Mouse (Mus musculus): ENCODE results near the gene B4galnt4. TPM values are rescaled to one million over a fixed set of nuclear protein-coding genes. Genes with fewer than 3 reads are reported as not detected.
"Not testable (repeated sequence)": the region's sequence is repeated elsewhere in the genome, so short reads cannot be mapped to it uniquely, and the experiment has no call there.

B4galnt4 gene
- 4.1 and 6.6 TPM in 2 replicates for total RNA-seq (2017)

DNA sequence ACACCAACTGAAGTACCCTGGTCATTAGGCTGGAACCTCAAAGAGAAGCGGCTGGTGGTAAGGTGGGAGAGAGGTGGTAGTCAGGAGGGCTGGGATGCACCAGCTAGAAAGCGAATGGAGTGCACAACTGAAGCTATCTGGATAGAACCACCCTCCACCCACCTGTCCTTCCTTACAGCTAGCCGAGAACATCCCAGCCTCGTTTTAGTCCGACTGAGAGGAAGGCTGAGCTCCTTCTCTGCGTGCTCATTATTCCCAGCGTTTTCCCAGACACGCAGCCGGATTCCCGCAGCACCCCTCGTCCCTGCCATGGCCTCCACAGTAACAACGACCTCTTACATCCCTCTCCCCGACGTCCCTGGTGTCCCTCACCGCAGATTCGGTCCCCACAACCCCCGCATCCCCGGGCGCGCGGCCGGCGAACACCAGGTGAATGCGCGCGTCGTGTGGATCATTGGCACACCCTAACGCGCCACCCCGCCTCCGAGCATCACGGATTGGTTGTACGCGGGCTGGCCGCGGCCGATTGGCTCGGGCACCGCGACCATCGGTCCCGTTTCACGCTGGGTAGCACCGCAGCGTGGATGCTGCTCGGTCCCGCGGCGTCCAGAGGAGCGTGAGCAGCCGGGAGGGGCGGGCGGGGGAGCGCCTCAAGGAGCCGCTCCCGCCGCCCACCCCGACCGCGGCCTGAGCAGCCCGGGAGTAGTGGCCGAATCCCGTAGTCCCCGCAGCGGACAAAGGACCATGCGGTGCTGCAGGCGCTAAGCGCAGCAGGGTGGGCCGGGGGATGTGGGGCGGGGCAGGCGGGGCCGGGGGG is at the start of gene B4galnt4:
TSS of gene B4galnt4 (plus strand) at position 679 of the 817 bp plus-strand sequence.
- peak; percentile 42 to 57; a peak in 3 of 4 replicates for ATAC-seq (replicated peaks in 1 of 2; ENCODE audit: insufficient read depth in 1 of 2, low FRiP score in 2 of 2, low TSS enrichment in 1 of 2, low read depth in 1 of 2, poor library complexity in 2 of 2, severe bottlenecking in 2 of 2)

DNA sequence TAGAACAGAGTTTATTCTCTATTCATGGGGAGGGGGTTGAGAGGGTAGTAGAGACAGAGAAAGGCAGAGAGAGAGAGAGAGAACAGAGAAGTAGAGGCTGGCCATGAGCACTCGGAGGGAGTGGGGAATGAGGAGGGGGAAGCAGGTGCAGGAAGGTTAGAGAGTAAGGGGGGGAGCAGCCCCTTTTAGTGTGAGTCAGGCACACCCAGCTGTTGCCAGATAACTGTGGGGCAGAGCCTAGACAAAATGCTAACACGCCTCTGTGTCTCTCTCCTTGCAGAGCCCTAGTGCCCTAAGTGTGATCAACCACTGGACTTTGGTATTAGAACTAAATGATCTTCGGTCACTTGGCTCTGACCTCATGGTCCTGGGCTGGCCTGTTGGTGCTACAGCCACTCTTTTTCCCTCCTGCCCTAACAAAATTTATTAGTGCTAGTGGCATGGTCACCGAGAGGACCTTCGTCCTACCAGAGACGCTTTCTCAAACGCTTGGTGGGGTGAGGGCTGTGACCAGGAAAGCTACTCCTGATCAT is 49.6 kb upstream of the B4galnt4 start:
- no peak for ATAC-seq (replicated peaks in 1 of 2; ENCODE audit: insufficient read depth in 1 of 2, low FRiP score in 2 of 2, low TSS enrichment in 1 of 2, low read depth in 1 of 2, poor library complexity in 2 of 2, severe bottlenecking in 2 of 2)

DNA sequence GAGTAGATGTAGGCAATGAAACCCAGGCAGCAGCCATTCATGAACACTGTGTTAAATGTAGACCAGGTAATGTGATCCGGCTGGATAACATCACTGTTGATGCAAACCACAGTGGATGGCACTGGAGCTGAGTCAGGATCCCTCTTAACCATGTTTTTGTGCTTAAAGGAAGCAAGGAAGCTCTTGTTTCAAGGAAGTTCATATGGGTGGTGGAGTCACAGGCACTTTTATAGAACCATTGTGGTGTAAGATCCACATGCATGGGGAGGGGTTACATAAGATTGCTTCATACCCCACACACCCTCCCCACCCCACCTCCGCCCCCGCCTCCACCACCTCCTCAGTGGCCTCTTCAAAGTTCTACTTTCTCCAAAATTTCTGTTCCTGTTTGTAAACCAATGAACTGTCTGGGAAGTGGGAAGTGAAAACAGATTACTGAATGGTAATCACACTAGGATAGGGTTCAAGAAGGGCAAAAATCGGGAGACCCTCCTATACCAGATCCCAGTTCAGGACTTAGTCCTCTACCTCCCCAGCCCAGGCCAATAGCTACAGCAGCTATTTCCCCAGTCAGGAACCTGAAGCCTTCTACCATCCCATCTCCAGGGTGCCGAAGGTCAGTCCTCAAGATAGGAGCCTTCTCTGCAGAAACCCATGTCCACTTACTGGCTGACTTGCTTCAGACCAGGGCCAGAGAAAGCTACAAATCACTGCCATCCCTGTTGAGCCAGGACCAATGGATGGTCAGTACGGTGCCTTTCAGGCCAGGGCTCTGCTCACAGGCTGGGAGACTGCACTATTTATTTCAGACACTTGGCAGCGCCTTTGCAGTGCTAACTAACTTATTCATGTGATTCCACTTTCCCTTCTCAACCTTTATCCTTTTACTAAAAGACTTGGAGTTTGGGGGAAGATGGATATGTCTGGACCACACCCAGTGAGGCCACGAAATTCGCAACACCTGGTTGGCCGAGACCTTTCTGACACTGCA is 43.9 kb upstream of the B4galnt4 start:
- peak; percentile 19 to 60; a peak in 3 of 4 replicates for ATAC-seq (replicated peaks in 1 of 2; ENCODE audit: insufficient read depth in 1 of 2, low FRiP score in 2 of 2, low TSS enrichment in 1 of 2, low read depth in 1 of 2, poor library complexity in 2 of 2, severe bottlenecking in 2 of 2)

DNA sequence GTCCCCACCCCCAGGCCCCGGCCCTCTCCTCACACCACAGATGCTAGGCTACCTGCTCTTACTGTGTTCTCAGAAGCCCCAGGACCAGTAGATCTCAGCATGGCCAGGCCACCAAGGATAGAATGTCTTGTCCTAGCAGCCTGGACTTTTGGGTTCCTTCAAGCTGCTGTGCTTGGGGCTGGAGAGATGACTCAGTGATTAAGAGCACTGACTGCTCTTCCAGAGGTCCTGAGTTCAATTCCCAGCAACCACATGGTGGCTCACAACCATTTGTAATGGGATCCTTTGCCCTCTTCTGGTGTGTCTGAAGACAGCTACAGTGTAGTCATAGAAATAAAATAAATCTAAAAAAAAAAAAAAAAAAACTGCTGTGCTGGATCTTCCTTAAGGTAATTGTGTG is 43.1 kb upstream of the B4galnt4 start, which contains the start of gene Ifitm6:
TSS of gene Ifitm6 (minus strand) at position 101 of the 400 bp plus-strand sequence.
- not testable (repeated sequence) for ATAC-seq (replicated peaks in 1 of 2; ENCODE audit: insufficient read depth in 1 of 2, low FRiP score in 2 of 2, low TSS enrichment in 1 of 2, low read depth in 1 of 2, poor library complexity in 2 of 2, severe bottlenecking in 2 of 2)

DNA sequence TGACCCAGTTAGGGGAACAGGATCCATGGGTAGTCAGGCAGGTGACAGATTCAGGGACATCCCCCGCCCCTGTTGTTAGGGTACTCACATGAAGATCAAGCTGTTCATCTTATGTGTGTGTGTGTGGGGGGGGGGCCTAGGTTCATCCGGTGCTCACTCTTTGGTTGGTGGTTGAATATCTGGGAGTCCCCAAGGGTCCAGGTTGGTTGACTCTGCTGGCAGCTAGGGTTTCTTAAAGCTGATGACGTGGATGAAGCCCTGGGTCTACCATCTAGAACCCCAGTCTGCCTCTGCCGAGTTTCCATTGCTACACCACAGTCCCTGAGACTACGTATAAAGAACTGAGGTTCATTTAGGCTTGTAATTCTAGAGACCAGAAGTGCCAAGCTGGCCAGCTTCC is 41.9 kb upstream of the B4galnt4 start:
- no peak for ATAC-seq (replicated peaks in 1 of 2; ENCODE audit: insufficient read depth in 1 of 2, low FRiP score in 2 of 2, low TSS enrichment in 1 of 2, low read depth in 1 of 2, poor library complexity in 2 of 2, severe bottlenecking in 2 of 2)

DNA sequence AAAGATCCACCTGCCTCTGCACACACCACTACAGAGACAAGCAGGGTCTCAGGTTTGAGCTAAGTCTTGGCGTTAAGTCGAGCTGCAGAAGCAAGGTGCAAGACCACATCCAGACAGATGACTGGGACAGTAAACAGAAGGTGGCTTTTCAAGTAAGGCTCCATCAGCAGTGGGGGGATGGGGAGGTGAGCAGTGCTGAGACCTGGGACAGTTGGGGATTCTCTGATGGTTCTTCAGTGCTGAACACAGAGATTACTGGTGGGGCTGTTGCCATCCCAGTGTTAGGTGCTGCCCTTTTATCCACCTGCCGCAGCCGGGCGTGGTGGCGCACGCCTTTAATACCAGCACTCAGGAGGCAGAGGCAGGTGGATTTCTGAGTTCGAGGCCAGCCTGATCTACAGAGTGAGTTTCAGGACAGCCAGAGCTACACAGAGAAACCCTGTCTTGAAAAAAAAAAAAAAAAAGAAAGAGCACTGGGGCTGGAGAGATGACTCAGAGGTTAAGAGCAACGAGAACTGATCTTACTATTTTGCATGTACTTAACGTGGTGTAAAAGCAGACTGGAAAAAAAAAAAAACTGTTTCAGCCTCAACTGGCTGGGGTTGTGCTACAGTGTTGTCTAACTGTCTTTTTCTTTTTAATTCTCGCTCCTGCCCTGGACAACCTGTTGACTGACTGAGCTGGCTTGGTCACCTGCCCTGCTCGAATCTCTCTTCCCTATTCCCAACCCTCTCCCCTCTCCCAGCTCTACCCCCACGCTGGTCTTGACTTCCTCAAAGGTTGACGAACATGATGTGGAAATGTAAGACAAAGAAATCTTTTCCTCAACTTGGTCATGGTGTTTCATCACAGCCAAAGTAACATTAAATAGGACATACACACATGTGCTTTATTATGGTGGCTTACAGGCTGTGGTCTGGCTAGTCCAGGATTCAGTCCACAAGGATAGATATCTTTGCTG is 39.1 kb upstream of the B4galnt4 start:
- ATAC-seq (replicated peaks in 1 of 2; ENCODE audit: insufficient read depth in 1 of 2, low FRiP score in 2 of 2, low TSS enrichment in 1 of 2, low read depth in 1 of 2, poor library complexity in 2 of 2, severe bottlenecking in 2 of 2): peak in 1 of 2 experiments; percentile 70; a peak in 2 of 4 replicates

DNA sequence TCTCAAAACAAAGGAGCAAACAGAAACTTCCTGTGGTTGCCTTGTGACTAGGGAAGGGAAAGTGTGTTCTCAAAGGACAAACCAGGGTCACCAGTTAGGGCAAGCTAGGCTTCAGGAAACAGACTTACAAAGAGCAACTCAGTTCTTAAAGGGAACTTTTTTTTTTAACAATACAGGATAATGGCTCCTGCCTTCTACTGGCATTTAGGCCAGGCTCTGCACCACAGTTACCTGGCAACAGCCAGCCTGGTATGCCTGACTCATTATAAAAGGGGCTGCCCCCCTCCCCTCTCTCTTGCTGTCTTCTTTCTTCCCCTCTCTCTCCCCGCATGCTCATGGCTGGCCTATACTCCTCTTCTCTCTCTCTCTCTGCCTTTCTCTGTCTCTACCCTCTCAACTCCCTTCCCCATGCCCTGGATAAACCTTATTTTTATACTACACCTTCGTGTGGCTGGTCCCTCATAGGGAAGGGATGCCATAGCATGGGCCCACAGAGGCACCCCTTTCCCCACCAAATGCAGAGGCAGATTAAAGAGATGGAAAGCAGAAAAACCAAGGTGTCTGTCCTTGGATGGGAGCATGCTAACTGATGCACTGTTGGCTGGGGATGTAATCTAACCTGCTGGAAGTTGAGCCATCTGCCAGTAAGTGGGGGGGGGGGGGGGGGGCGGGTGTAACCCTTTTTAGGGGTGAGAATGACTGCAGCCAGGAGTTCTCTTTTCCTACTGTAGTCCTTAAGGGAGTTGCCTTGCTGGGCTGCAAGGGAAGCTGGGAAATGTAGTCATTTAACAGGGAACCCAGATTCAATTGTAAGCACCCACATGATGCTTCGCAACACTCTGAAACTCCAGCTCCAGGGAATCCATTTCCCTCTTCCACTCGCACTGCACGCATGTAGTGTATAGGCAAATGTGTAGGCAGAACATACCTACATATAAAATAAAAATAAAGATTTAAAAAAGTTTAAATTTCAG is 35.8 kb upstream of the B4galnt4 start:
- peak; percentile 61 to 69 for ATAC-seq (replicated peaks in 1 of 2; ENCODE audit: insufficient read depth in 1 of 2, low FRiP score in 2 of 2, low TSS enrichment in 1 of 2, low read depth in 1 of 2, poor library complexity in 2 of 2, severe bottlenecking in 2 of 2)

DNA sequence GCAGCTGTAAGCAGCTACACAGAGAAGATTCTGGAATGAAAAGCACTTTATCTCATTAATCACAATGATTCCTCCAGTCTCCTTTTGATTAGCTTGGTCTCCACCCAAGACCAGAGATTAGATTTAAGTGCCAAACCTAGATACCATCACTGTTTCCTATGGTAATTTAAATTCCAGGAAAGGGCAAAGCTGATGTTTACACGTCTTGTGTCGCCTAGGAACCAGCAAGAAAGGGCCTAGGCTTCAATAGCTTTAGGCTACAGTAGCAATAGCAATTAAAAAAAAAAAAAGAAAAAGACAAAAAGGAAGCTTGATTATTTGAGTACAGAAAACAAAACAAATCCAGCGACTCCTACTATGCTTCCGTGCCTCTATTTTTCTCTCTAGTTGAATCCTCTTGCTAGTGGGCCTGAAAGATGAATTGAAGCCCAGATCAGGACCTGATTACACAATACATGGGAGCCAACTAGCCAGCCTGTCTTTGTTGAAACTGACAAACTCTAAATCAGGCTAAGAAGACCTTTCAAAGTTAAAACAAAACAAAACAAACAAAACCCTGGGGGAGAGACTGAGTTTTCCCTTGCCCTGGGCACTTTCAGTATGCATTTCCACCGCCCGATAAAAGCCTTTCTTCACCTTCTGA is 34.7 kb upstream of the B4galnt4 start:
- no peak for ATAC-seq (replicated peaks in 1 of 2; ENCODE audit: insufficient read depth in 1 of 2, low FRiP score in 2 of 2, low TSS enrichment in 1 of 2, low read depth in 1 of 2, poor library complexity in 2 of 2, severe bottlenecking in 2 of 2)

DNA sequence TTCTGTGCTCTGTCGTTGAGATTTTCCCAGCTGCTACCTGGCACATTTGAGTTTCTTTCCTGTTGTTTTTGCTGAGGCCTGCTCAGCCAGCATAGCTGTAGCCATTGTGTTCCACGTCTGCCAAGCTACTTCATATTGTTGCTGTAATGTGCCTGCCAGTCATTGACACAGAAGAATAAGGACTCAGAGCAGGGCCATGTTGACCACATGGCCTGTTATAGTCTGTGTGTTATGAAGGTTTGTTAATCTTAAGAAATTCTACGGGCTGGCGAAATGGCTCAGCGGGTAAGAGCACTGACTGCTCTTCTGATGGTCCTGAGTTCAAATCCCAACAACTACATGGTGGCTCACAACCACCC is 34.2 kb upstream of the B4galnt4 start:
- ATAC-seq (replicated peaks in 1 of 2; ENCODE audit: insufficient read depth in 1 of 2, low FRiP score in 2 of 2, low TSS enrichment in 1 of 2, low read depth in 1 of 2, poor library complexity in 2 of 2, severe bottlenecking in 2 of 2): no peak

DNA sequence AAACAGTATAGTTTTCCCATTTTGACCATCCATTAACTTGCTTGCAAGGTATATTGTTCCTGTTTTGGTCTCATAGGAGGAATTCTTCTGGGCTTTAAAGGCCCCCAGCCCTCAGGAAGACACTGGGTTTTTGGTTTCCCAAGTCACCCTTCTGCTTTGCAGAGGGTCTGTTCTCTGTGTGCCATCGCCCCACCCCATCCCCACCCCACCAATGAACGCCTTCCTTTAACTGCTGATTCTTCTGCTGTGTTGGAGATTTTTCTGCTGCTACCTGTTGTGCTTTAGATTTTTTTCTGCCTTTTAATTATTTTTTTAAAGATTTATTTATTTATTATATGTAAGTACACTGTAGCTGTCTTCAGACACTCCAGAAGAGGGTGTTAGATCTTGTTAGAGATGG is 32.1 kb upstream of the B4galnt4 start, which contains the start of gene Gm17387:
TSS of gene Gm17387 (plus strand) at position 301 of the 400 bp plus-strand sequence.
- no peak for ATAC-seq (replicated peaks in 1 of 2; ENCODE audit: insufficient read depth in 1 of 2, low FRiP score in 2 of 2, low TSS enrichment in 1 of 2, low read depth in 1 of 2, poor library complexity in 2 of 2, severe bottlenecking in 2 of 2)

DNA sequence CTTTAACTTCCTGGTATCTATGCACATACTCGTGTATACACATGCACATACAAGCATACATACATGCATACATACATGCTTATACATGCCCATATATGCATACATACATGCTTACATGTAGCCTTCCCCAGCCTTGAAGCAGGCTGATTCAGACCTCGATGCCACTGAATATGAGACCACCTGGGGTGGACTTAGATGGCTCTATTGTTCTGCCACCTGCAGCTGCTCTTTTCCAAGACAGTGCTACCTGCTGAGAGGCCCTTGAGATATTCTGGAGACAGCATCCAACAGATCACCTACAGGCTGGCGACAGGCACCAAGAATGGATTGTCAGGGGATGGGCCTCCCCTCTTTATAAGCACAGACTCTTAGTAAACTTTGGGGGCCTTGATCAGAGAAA is 30.5 kb upstream of the B4galnt4 start:
- ATAC-seq (replicated peaks in 1 of 2; ENCODE audit: insufficient read depth in 1 of 2, low FRiP score in 2 of 2, low TSS enrichment in 1 of 2, low read depth in 1 of 2, poor library complexity in 2 of 2, severe bottlenecking in 2 of 2): no peak

DNA sequence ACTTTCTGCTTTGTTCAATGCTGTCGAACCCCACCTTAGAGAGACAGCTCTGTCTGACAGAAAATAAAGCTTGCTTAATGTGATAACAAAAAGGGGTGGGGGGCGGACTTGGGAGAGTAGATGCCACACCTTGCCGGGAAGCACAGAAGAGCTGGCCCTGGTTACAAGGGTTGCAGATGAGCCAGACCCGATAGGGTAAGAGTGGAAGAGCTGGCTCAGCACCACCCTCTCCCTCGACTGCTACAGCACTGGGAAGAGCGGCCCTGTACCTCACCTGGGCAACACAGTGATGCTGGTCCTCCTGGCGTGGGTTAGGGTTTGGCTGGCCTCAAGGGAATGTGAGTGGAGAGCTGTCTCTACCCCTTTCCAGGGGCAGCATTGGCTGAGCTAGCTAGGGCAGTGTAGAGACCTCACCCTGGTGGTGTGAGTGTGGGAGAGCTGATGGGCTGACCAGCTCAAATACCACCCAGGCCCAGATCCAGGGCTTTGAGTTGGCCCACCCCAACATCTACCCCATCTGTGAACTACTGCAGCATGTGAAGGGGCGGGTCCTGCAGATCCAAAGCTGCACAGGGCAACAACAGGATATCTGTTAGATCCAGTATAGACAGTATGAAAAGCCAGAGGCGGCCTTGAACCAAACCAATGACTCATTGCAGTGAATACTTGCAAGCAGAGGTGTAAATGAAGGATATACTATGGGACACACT is 28.3 kb upstream of the B4galnt4 start:
- ATAC-seq (replicated peaks in 1 of 2; ENCODE audit: insufficient read depth in 1 of 2, low FRiP score in 2 of 2, low TSS enrichment in 1 of 2, low read depth in 1 of 2, poor library complexity in 2 of 2, severe bottlenecking in 2 of 2): no peak

DNA sequence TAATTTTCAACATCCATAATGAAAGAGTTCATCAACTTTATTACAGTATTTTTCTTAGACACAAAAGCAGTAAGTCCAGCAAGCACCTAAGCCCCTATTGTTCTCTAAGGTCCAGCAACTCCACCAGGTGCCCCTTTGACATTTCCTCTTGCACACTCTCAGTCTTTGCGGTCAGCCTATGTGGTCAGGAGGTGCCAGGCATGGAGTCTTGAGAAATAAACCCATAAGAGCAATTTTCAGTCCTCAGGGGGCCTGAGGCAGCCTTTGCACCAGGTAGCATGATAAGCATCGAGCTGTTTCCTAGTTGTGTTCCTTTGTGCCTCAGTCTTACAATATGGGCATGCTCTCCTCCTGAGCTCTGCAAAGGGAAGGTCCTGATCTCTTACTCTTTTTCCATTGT is 24.3 kb upstream of the B4galnt4 start:
- ATAC-seq (replicated peaks in 1 of 2; ENCODE audit: insufficient read depth in 1 of 2, low FRiP score in 2 of 2, low TSS enrichment in 1 of 2, low read depth in 1 of 2, poor library complexity in 2 of 2, severe bottlenecking in 2 of 2): peak; percentile 62 to 68; a peak in 3 of 4 replicates

DNA sequence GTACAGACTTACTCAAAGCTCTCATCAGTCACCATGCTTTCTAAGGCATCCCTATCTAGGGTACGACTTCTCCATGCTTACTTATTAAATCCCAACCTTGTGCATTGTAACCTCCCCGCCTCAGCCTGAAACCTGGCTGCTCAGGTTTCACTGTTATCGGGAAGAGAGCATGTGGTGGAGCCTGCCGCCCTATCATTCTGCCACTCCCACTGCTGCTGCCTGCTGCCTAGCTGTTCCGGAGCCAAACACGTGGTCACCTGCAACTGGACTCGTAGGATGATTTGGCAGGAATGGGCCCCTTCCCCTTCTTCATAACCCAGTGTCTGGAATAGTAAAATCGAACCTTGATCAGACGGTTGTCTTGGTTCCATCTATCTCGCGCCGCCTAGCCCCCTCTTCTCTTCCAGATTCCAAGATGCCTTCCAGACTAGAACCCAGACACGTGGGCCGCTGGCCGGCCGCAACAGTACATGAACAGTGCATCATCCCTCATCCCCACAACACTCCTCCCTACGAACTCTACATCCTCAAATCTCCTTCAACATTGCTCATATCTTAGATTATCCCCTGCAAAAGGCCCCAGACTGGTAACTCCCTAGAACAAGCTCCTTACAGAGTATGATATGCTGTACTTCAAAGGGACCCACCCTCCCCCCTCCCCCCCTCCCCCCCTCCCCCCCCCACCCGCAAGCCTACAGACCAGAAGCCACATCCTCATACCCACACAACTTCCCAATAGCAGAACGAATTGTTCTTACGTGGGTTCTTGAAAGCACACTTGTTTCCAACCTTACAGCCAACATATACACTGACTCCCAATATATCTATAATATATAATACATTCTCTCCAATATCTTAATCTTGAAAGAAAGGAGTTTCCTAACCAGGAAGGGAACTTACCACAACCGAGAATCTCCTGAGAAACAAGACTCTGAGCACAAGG is 22.5 kb upstream of the B4galnt4 start:
- peak; percentile 34 to 37; a peak in 1 of 4 replicates for ATAC-seq (replicated peaks in 1 of 2; ENCODE audit: insufficient read depth in 1 of 2, low FRiP score in 2 of 2, low TSS enrichment in 1 of 2, low read depth in 1 of 2, poor library complexity in 2 of 2, severe bottlenecking in 2 of 2)
